In genomic region chr1:64609145-64609544, GRCm38 (mm10) we compare ENCODE assay signal across 17 mouse cellular contexts. TPM values are rescaled to one million over a fixed set of nuclear protein-coding genes. Genes with fewer than 3 reads are reported as not detected.
DNase-seq lines count a peak whose midpoint lies in the region; ATAC-seq and TF ChIP-seq lines count a peak whose summit lies in the region.
"Had no signal": no experiment of that assay in that cellular context is flagged by ENCODE, and none has a peak within 500 bp of the region (broad histone marks: within the 10 kb centered on the region; RNA-seq: fewer than 3 reads in every experiment).

No protein-coding gene starts in this region.

- peaks cover 10 to 14% of the 10 kb centered on the region in 2 experiments for H3K4me1 ChIP-seq in MEL (ENCODE audit: control insufficient read depth in 1 of 2, insufficient read depth in 2 of 2, low read length in 2 of 2)
- H3K4me1 ChIP-seq in liver, embryonic 15.5 days (replicated peaks), result peaks cover 27% of the 10 kb centered on the region
- no peaks in the 10 kb centered on the region for H3K4me1 ChIP-seq in hindbrain, embryonic 16.5 days (ENCODE audit: control insufficient read depth, insufficient read depth, low read depth, low read length)
- H3K4me1 ChIP-seq: embryonic facial prominence, embryonic 13.5 days; forebrain, embryonic 13.5 days; midbrain, embryonic 12.5 days had no signal

- H3K27ac ChIP-seq in MEL (ENCODE audit: control insufficient read depth, low read depth, low read length), result peak overlapping the region; percentile 69
- H3K27ac ChIP-seq in liver, embryonic 15.5 days (replicated peaks), result peak overlapping the region; percentile 72
- no peak overlapping the region for H3K27ac ChIP-seq in hindbrain, embryonic 16.5 days (ENCODE audit: low read depth, low read length)
- H3K27ac ChIP-seq: embryonic facial prominence, embryonic 13.5 days; forebrain, embryonic 13.5 days; hindbrain, embryonic 14.5 days; midbrain, embryonic 12.5 days had no signal

- H3K9ac ChIP-seq in MEL (ENCODE audit: control insufficient read depth, low read depth, low read length, poor library complexity, severe bottlenecking), result peak overlapping the region; percentile 5; the same call in 1 of the 2 replicates
- no peak overlapping the region for H3K9ac ChIP-seq in liver, embryonic 15.5 days
- H3K9ac ChIP-seq in hindbrain, embryonic 16.5 days (ENCODE audit: low read depth, low read length), result no peak overlapping the region
- H3K9ac ChIP-seq: embryonic facial prominence, embryonic 13.5 days; forebrain, embryonic 13.5 days; hindbrain, embryonic 14.5 days; midbrain, embryonic 12.5 days had no signal

- H3K79me2 ChIP-seq in MEL (ENCODE audit: control insufficient read depth, insufficient read depth, low read length, poor library complexity), result no peaks in the 10 kb centered on the region

- peak overlapping the region; percentile 39 for H3K4me2 ChIP-seq in liver, embryonic 15.5 days
- H3K4me2 ChIP-seq in hindbrain, embryonic 16.5 days (ENCODE audit: low read length), result no peak overlapping the region
- H3K4me2 ChIP-seq: embryonic facial prominence, embryonic 13.5 days; forebrain, embryonic 13.5 days; hindbrain, embryonic 14.5 days; midbrain, embryonic 12.5 days had no signal

- no peak for TF ChIP-seq CTCF in MEL (IDR thresholded peaks at IDR 0.05 in 2 of 3, conservative IDR thresholded peaks at IDR 0.05 in 1 of 3; ENCODE audit: control insufficient read depth in 1 of 3, insufficient read depth in 1 of 3, low read depth in 2 of 3, low read length in 3 of 3, poor library complexity in 1 of 3, severe bottlenecking in 1 of 3)

- H3K27me3 ChIP-seq in MEL (ENCODE audit: control insufficient read depth in 1 of 2, insufficient read depth in 2 of 2, low read length in 2 of 2), result no peaks in the 10 kb centered on the region
- no peaks in the 10 kb centered on the region for H3K27me3 ChIP-seq in liver, embryonic 15.5 days
- H3K27me3 ChIP-seq in hindbrain, embryonic 16.5 days (replicated peaks; ENCODE audit: control insufficient read depth, insufficient read depth, low read length), result no peaks in the 10 kb centered on the region
- H3K27me3 ChIP-seq: embryonic facial prominence, embryonic 13.5 days; forebrain, embryonic 13.5 days; midbrain, embryonic 12.5 days had no signal

- H3K4me3 ChIP-seq in MEL (ENCODE audit: control insufficient read depth in 1 of 2, insufficient read depth in 1 of 2, low read depth in 2 of 2, low read length in 2 of 2), result no peak overlapping the region
- H3K4me3 ChIP-seq in liver, embryonic 15.5 days (replicated peaks), result no peak overlapping the region
- H3K4me3 ChIP-seq in hindbrain, embryonic 16.5 days (ENCODE audit: low read length), result no peak overlapping the region
- H3K4me3 ChIP-seq: embryonic facial prominence, embryonic 13.5 days; forebrain, embryonic 13.5 days; midbrain, embryonic 12.5 days had no signal

- H3K9me3 ChIP-seq in MEL (replicated peaks; ENCODE audit: insufficient read depth, low read length), result no peaks in the 10 kb centered on the region
- no peaks in the 10 kb centered on the region for H3K9me3 ChIP-seq in liver, embryonic 15.5 days (replicated peaks)
- no peaks in the 10 kb centered on the region for H3K9me3 ChIP-seq in hindbrain, embryonic 16.5 days (ENCODE audit: control insufficient read depth, low read length)
- H3K9me3 ChIP-seq: embryonic facial prominence, embryonic 13.5 days; forebrain, embryonic 13.5 days; midbrain, embryonic 12.5 days had no signal

- DNase-seq in adrenal gland, postnatal 36 days, result peak; percentile 15 to 42
- no peak for DNase-seq in adrenal gland, adult 18-20 months (ENCODE audit: low spot score in 2 of 2)
- DNase-seq in MEL (ENCODE audit: low read depth, low spot score), result peak; percentile 65
- DNase-seq in heart, postnatal 25 days (ENCODE audit: low spot score), result no peak
- no peak for DNase-seq in urinary bladder, adult 2 months (ENCODE audit: low spot score)
- DNase-seq: adrenal gland, postnatal 10 days; cerebellum, adult 11 months; cerebellum, postnatal 36 days; kidney, adult 9 months; thymus, postnatal 36 days had no signal

- TF ChIP-seq EP300 in MEL (IDR thresholded peaks at IDR 0.05; ENCODE audit: low read depth in 1 of 2, low read length in 2 of 2), result peak; percentile 71 to 86

- TF ChIP-seq POLR2A in MEL (IDR thresholded peaks at IDR 0.05; ENCODE audit: control insufficient read depth in 1 of 2, insufficient read depth in 1 of 2, low read depth in 1 of 2, low read length in 2 of 2, poor library complexity in 1 of 2), result no peak

- WGBS in liver, embryonic 15.5 days (ENCODE audit: insufficient replicate concordance), result 27% methylated on average over 4 of the region's 4 CpGs
- WGBS in hindbrain, embryonic 16.5 days, result 90% methylated on average over 4 of the region's 4 CpGs

- no peak for TF ChIP-seq RAD21 in MEL (IDR thresholded peaks at IDR 0.05; ENCODE audit: low read depth, low read length)

- intact Hi-C loops in heart, postnatal 25 days (cut with DNase I), result no loop called here

- H3K36me3 ChIP-seq in MEL (ENCODE audit: control insufficient read depth in 1 of 2, insufficient read depth in 2 of 2, low read length in 2 of 2), result peaks cover 1 to 15% of the 10 kb centered on the region in 2 experiments; a peak in 3 of 4 replicates
- peaks cover 22% of the 10 kb centered on the region for H3K36me3 ChIP-seq in liver, embryonic 15.5 days (replicated peaks)
- peaks cover 17% of the 10 kb centered on the region; the same call in 1 of the 2 replicates for H3K36me3 ChIP-seq in hindbrain, embryonic 16.5 days (ENCODE audit: control insufficient read depth, insufficient read depth, low read length)

- peak; percentile 83 for ATAC-seq in erythroblast, adult 5-6 weeks (replicated peaks; ENCODE audit: low FRiP score, poor library complexity, severe bottlenecking)
- ATAC-seq in liver, embryonic 15.5 days (ENCODE audit: insufficient read depth), result peak; percentile 88
- no peak for ATAC-seq in hindbrain, embryonic 16.5 days
- ATAC-seq: forebrain, embryonic 13.5 days had no signal

TF ChIP-seq in MEL, 35 proteins besides CTCF, POLR2A, EP300 and RAD21:
- TF ChIP-seq ZMIZ1 (IDR thresholded peaks at IDR 0.05; ENCODE audit: low read depth, low read length) (no peak), SMC3 (IDR thresholded peaks at IDR 0.05; ENCODE audit: low read depth, low read length) (no peak), MYB (IDR thresholded peaks at IDR 0.05; ENCODE audit: low read depth, low read length) (no peak), TBP (IDR thresholded peaks at IDR 0.05; ENCODE audit: low read depth, low read length) (no peak), ZC3H11A (IDR thresholded peaks at IDR 0.05; ENCODE audit: low read depth, low read length) (no peak), USF1 (IDR thresholded peaks at IDR 0.05; ENCODE audit: low read depth, low read length) (no peak), MAFK (IDR thresholded peaks at IDR 0.05; ENCODE audit: borderline replicate concordance, low read depth, low read length) (no peak), UBTF (IDR thresholded peaks at IDR 0.05; ENCODE audit: borderline replicate concordance, insufficient read depth, low read depth, low read length) (no peak), HCFC1 (IDR thresholded peaks at IDR 0.05; ENCODE audit: low read depth, low read length) (no peak), RCOR1 (IDR thresholded peaks at IDR 0.05; ENCODE audit: low read depth, low read length) (peak; percentile 66), GATA1 (IDR thresholded peaks at IDR 0.05; ENCODE audit: low read depth, low read length) (peak; percentile 82), ELF1 (IDR thresholded peaks at IDR 0.05; ENCODE audit: low read depth, low read length) (0 out of 2 replicates have a peak, but pooled peaks have one; percentile 41), MYC (IDR thresholded peaks at IDR 0.05; ENCODE audit: low read depth, low read length) (no peak), NELFE (IDR thresholded peaks at IDR 0.05; ENCODE audit: low read depth, low read length) (no peak), ETS1 (IDR thresholded peaks at IDR 0.05; ENCODE audit: low read depth, low read length) (peak; percentile 85), TAL1 (IDR thresholded peaks at IDR 0.05; ENCODE audit: low read length) (peak; percentile 83), USF2 (IDR thresholded peaks at IDR 0.05; ENCODE audit: borderline replicate concordance in 1 of 2, insufficient read depth in 1 of 2, low read depth in 1 of 2, low read length in 2 of 2) (no peak), ZNF384 (IDR thresholded peaks at IDR 0.05; ENCODE audit: low read depth, low read length) (no peak), POLR2AphosphoS5 (IDR thresholded peaks at IDR 0.05; ENCODE audit: borderline replicate concordance, low read depth, low read length) (no peak), TCF12 (IDR thresholded peaks at IDR 0.05; ENCODE audit: low read depth, low read length) (peak; percentile 96), SIN3A (IDR thresholded peaks at IDR 0.05; ENCODE audit: low read length) (peak; percentile 38; the same call in 1 of the 2 replicates), MEF2A (IDR thresholded peaks at IDR 0.05; ENCODE audit: extremely low read depth, insufficient replicate concordance, low read depth, low read length, poor library complexity, severe bottlenecking) (no peak)
TF ChIP-seq in MEL: peak in this region for 7.

RNA-seq across cellular contexts. Expression of gene Mettl21a, which starts 7.9 kb away (rescaled TPM):
- total RNA-seq in adrenal gland, postnatal 36 days (2021), result 10 to 100 TPM; 11.9 to 19.8 TPM
- total RNA-seq in adrenal gland, adult 18-20 months (2021), result 10 to 100 TPM in 1 of 2 experiments, 1 to 10 TPM in 1; 8.5 to 16.5 TPM
- 7.4 and 7.5 TPM in 2 replicates for total RNA-seq in MEL (2012; rRNA removed)
- polyA plus RNA-seq in MEL (2012; ENCODE audit: insufficient read depth in 1 of 2, insufficient read length in 2 of 2, low read depth in 1 of 2, low replicate concordance in 2 of 2, missing spikeins in 1 of 2), result 1 to 10 TPM in 1 of 2 experiments, not detected in 1; 8.5 TPM
- 1.9 TPM in 1 of 2 replicates, not detected in the other for total RNA-seq in erythroblast, adult 5-6 weeks (2015; ENCODE audit: low replicate concordance)
- total RNA-seq in erythroblast, adult 5-6 weeks (2017; ENCODE audit: low replicate concordance), result 2.0 and 4.7 TPM in 2 replicates
- 6.4 and 6.6 TPM in 2 replicates for polyA plus RNA-seq in liver, embryonic 15.5 days (2015; fragmentation: Nextera tagmentation; extraction: Ambion mirVana)
- 1 to 10 TPM; 8.0 to 8.4 TPM for total RNA-seq in heart, postnatal 25 days (2021)
- polyA plus RNA-seq in hindbrain, embryonic 16.5 days (2015; fragmentation: Nextera tagmentation; extraction: Ambion mirVana), result 17.9 TPM in 2 replicates
- 20.3 and 26.7 TPM in 2 replicates for polyA plus RNA-seq in urinary bladder, adult 2 months (2012; rRNA removed)

Comparison
In these comparisons a context has a peak if more than half of its experiments do, and no peak if none do; other contexts are left out.
1. DNase-seq: peak in adrenal gland, postnatal 36 days (2 of 2) and MEL (single experiment); none in adrenal gland, adult 18-20 months (0 of 2), heart, postnatal 25 days (single experiment) and urinary bladder, adult 2 months (single experiment).